Mouse (Mus musculus) C2C12 (cell line): ENCODE results near the gene Mrps18b. TPM values are rescaled to one million over a fixed set of nuclear protein-coding genes. Genes with fewer than 3 reads are reported as not detected.

Experiments used
- H3K27me3 ChIP-seq: one replicate; pipeline ENCODE4 v1.6.1; 2011; ENCODE audit not compliant: control insufficient read depth, insufficient read depth, insufficient read length
- H3K36me3 ChIP-seq: one replicate; pipeline ENCODE4 v1.6.1; 2011; ENCODE audit not compliant: control insufficient read depth, insufficient read depth
- H3K4me3 ChIP-seq: one replicate; pipeline ENCODE4 v1.5.1; 2011; ENCODE audit warnings: mild to moderate bottlenecking, control low read depth; ENCODE audit not compliant: poor library complexity, insufficient read depth, severe bottlenecking
- H3K79me2 ChIP-seq: one replicate; pipeline ENCODE4 v1.6.1; 2011; ENCODE audit not compliant: control insufficient read depth, insufficient read depth
- H3K79me3 ChIP-seq: one replicate; pipeline ENCODE4 v1.6.1; 2011; ENCODE audit warnings: low read depth, control low read depth
- H3ac ChIP-seq: one replicate; pipeline ENCODE3; 2011; ENCODE audit warnings: low read depth; ENCODE audit not compliant: control insufficient read depth, insufficient read length
- CEBPB ChIP-seq: IDR thresholded peaks from one replicate; pipeline ENCODE4 v1.6.1; 2011; ENCODE audit warnings: low read depth, mild to moderate bottlenecking, control low read depth, moderate library complexity
- CTCF ChIP-seq: IDR thresholded peaks from one replicate; pipeline ENCODE4 v1.5.1; 2011; ENCODE audit not compliant: control insufficient read depth, insufficient read depth, insufficient read length
- FOSL1 ChIP-seq: IDR thresholded peaks from one replicate; pipeline ENCODE4 v1.8.0; 2011; ENCODE audit warnings: mild to moderate bottlenecking, low read length; ENCODE audit not compliant: poor library complexity, insufficient read depth, severe bottlenecking
- MAX ChIP-seq: IDR thresholded peaks from one replicate; pipeline ENCODE4 v1.6.1; 2011; ENCODE audit warnings: mild to moderate bottlenecking, control low read depth
- MYOD1 ChIP-seq: IDR thresholded peaks from one replicate; pipeline ENCODE4 v1.6.1; 2011; ENCODE audit warnings: low read depth; ENCODE audit not compliant: control insufficient read depth, insufficient read length
- MYOG ChIP-seq: IDR thresholded peaks from one replicate; pipeline ENCODE4 v1.6.1; 2011; ENCODE audit not compliant: control insufficient read depth, insufficient read length; ENCODE audit errors: extremely low read depth
- USF1 ChIP-seq: IDR thresholded peaks from one replicate; pipeline ENCODE4 v1.6.1; 2011; ENCODE audit warnings: low read depth, mild to moderate bottlenecking, control low read depth, moderate library complexity
- polyA plus RNA-seq: library from polyadenylated mRNA; unstranded; fragments of >200 nt; fragmentation: generic; extraction: Trizol; gene quantifications from one replicate; pipeline ENCODE4 v1.2.1, GENCODE M21; 2012; ENCODE audit warnings: missing spikeins

Mrps18b gene
- polyA plus RNA-seq, 1 experiment = 153 TPM

- TF ChIP-seq MYOD1 = no peak
- no peak for TF ChIP-seq USF1
- no peak for TF ChIP-seq FOSL1
- TF ChIP-seq MYOG = no peak
- TF ChIP-seq CEBPB = no peak
- no peak for TF ChIP-seq CTCF
- TF ChIP-seq MAX = no peak
- peaks cover 66% of the 10 kb centered on the region for H3K36me3 ChIP-seq
- peak overlapping the region; percentile 80 for H3ac ChIP-seq
- no peaks in the 10 kb centered on the region for H3K27me3 ChIP-seq
- peaks cover 58% of the 10 kb centered on the region for H3K79me3 ChIP-seq
- peak overlapping the region; percentile 74 for H3K4me3 ChIP-seq
- peaks cover 90% of the 10 kb centered on the region for H3K79me2 ChIP-seq
These were observed 472 bp downstream of the Mrps18b start for GRCm38 (mm10) chr17:35915538-35916296.

- H3K36me3 ChIP-seq = peaks cover 58% of the 10 kb centered on the region
- H3K27me3 ChIP-seq = no peaks in the 10 kb centered on the region
- no peak overlapping the region for H3ac ChIP-seq
- H3K79me3 ChIP-seq = peaks cover 52% of the 10 kb centered on the region
- peaks cover 84% of the 10 kb centered on the region for H3K79me2 ChIP-seq
- H3K4me3 ChIP-seq = peak overlapping the region; percentile 74
- TF ChIP-seq MYOG (no peak), CEBPB (no peak), MAX (no peak)
These were observed 1.2 kb downstream of the Mrps18b start for GRCm38 (mm10) chr17:35914975-35915374.

GRCm38 (mm10) chr17:35909919-35910369 lies 6.2 kb downstream of the Mrps18b start, which contains the start of gene Atat1:
Atat1 (minus strand) TSS chr17:35910075.
- TF ChIP-seq FOSL1 = no peak
- TF ChIP-seq USF1 = no peak
- no peak for TF ChIP-seq MAX
- no peak for TF ChIP-seq CEBPB
- TF ChIP-seq MYOG = no peak
- TF ChIP-seq MYOD1 = no peak
- no peak for TF ChIP-seq CTCF
- peak within 1 kb of the TSS; percentile 64 for H3ac ChIP-seq
- H3K27me3 ChIP-seq = no peaks in the 10 kb centered on the region
- peaks cover 57% of the 10 kb centered on the region for H3K79me2 ChIP-seq
- peaks cover 24% of the 10 kb centered on the region for H3K79me3 ChIP-seq
- peaks cover 48% of the 10 kb centered on the region for H3K36me3 ChIP-seq
- peak within 1 kb of the TSS; percentile 48 for H3K4me3 ChIP-seq

- Histone ChIP-seq H3K36me3 (peaks cover 44% of the 10 kb centered on the region), H3ac (peak overlapping the region; percentile 64), H3K27me3 (no peaks in the 10 kb centered on the region), H3K79me3 (peaks cover 18% of the 10 kb centered on the region), H3K79me2 (peaks cover 51% of the 10 kb centered on the region), H3K4me3 (peak overlapping the region; percentile 48)
- TF ChIP-seq MAX = no peak
- no peak for TF ChIP-seq CTCF
- TF ChIP-seq MYOD1 = no peak
- TF ChIP-seq CEBPB = no peak
- no peak for TF ChIP-seq USF1
- no peak for TF ChIP-seq FOSL1
- TF ChIP-seq MYOG = no peak
These were observed 6.8 kb downstream of the Mrps18b start for GRCm38 (mm10) chr17:35909186-35909918.

GRCm38 (mm10) chr17:35907609-35908008 lies 8.6 kb downstream of the Mrps18b start:
- Histone ChIP-seq H3K27me3 (no peaks in the 10 kb centered on the region), H3K36me3 (peaks cover 36% of the 10 kb centered on the region), H3K4me3 (no peak overlapping the region)

More at GRCm38 (mm10) chr17:35907609-35908008, 8.6 kb downstream of the Mrps18b start:
- Histone ChIP-seq H3ac (no peak overlapping the region), H3K79me2 (peaks cover 33% of the 10 kb centered on the region), H3K79me3 (peaks cover 7% of the 10 kb centered on the region)
- no peak for TF ChIP-seq USF1
- TF ChIP-seq MYOD1 = no peak
- TF ChIP-seq FOSL1 = no peak
- TF ChIP-seq CTCF = no peak
- TF ChIP-seq MAX = no peak
- no peak for TF ChIP-seq CEBPB
- no peak for TF ChIP-seq MYOG
